Mouse (Mus musculus) lung, postnatal 0 days (tissue): ENCODE measurements around the gene Kcnq1. TPM values are rescaled to one million over a fixed set of nuclear protein-coding genes. Genes with fewer than 3 reads are reported as not detected.
A peak's percentile ranks its signal among the peaks of the same experiment; 100 is the strongest.

ENCODE experiments used
- ATAC-seq: fragments of 200-750 bp; cut with Nextera tagmentation; 2 replicates; pipeline ENCODE4 v1.8.0; 2017; ENCODE audit warnings: moderate library complexity
- DNase-seq: peaks from one replicate; pipeline ENCODE4 v3.0.0-alpha.2; 2016; ENCODE audit warnings: low spot score
- H3K27ac ChIP-seq: fragments of 300-500 bp; sonication (generic); 2 replicates; pipeline ENCODE4 v1.5.1; 2014; ENCODE audit warnings: antibody characterized with exemption, mild to moderate bottlenecking, low read length, mixed read lengths
- H3K27me3 ChIP-seq: fragments of 300-500 bp; sonication (generic); replicated peaks from 2 replicates; pipeline ENCODE4 v1.6.1; 2014; ENCODE audit warnings: low read length, mixed read lengths; ENCODE audit not compliant: insufficient read depth
- H3K36me3 ChIP-seq: fragments of 300-500 bp; sonication (generic); 2 replicates; pipeline ENCODE4 v1.6.1; 2014; ENCODE audit warnings: low read length, mixed read lengths; ENCODE audit not compliant: insufficient read depth
- H3K4me1 ChIP-seq: fragments of 300-500 bp; sonication (generic); 2 replicates; pipeline ENCODE4 v1.6.1; 2014; ENCODE audit warnings: antibody characterized with exemption, low read depth, low read length, mixed read lengths; ENCODE audit not compliant: insufficient read depth
- H3K4me2 ChIP-seq: fragments of 300-500 bp; sonication (generic); replicated peaks from 2 replicates; pipeline ENCODE4 v1.6.1; 2014; ENCODE audit warnings: low read depth, mild to moderate bottlenecking, low read length, moderate library complexity, mixed read lengths
- H3K4me3 ChIP-seq: fragments of 300-500 bp; sonication (generic); 2 replicates; pipeline ENCODE4 v1.5.1; 2014; ENCODE audit warnings: low read depth, low read length
- H3K9ac ChIP-seq: fragments of 300-500 bp; sonication (generic); replicated peaks from 2 replicates; pipeline ENCODE4 v1.6.1; 2014; ENCODE audit warnings: low read depth, mild to moderate bottlenecking
- H3K9me3 ChIP-seq: fragments of 300-500 bp; sonication (generic); 2 replicates; pipeline ENCODE4 v1.6.1; 2016; ENCODE audit warnings: low read length, mixed read lengths
- CTCF ChIP-seq: IDR thresholded peaks from 2 replicates; pipeline ENCODE4 v1.5.1; 2016; ENCODE audit warnings: antibody characterized with exemption, mild to moderate bottlenecking
- EP300 ChIP-seq: IDR thresholded peaks from 2 replicates; pipeline ENCODE4 v1.6.1; 2016; ENCODE audit warnings: antibody characterized with exemption, mild to moderate bottlenecking, control low read depth
- WGBS: fragments of 180-500 bp; shearing (Covaris S2); extraction: QIAGEN DNeasy Blood & Tissue Kit; methylation state at CpG from one replicate; pipeline ENCODE4 v1.1.7; 2014; 5-methylcytosine and 5-hydroxymethylcytosine counted together
- polyA plus RNA-seq: library from polyadenylated mRNA; unstranded; fragments of >200 nt; fragmentation: Nextera tagmentation; extraction: Ambion mirVana; gene quantifications from 2 replicates; pipeline ENCODE4 v1.2.1, GENCODE M21; 2015

Gene Kcnq1
- polyA plus RNA-seq, 1 experiment from 2014 or later, result 11.8 TPM

GRCm38 (mm10) chr7:143349287-143349686, 243.1 kb downstream of the Kcnq1 start:
- Histone ChIP-seq H3K27me3 (no peaks in the 10 kb centered on the region), H3K4me3 (no peak overlapping the region), H3K4me2 (no peak overlapping the region), H3K9me3 (no peaks in the 10 kb centered on the region), H3K27ac (no peak overlapping the region), H3K9ac (no peak overlapping the region), H3K4me1 (no peaks in the 10 kb centered on the region), H3K36me3 (no peaks in the 10 kb centered on the region)
- 60% methylated on average over 7 of the region's 7 CpGs for WGBS
- no peak for DNase-seq
- no peak for TF ChIP-seq EP300
- TF ChIP-seq CTCF, result no peak
- ATAC-seq, result no peak

GRCm38 (mm10) chr7:143349848-143350247, 243.7 kb downstream of the Kcnq1 start:
- Histone ChIP-seq H3K4me1 (no peaks in the 10 kb centered on the region), H3K27ac (no peak overlapping the region), H3K27me3 (no peaks in the 10 kb centered on the region), H3K4me3 (no peak overlapping the region), H3K4me2 (no peak overlapping the region), H3K36me3 (no peaks in the 10 kb centered on the region), H3K9me3 (no peaks in the 10 kb centered on the region), H3K9ac (no peak overlapping the region)
- ATAC-seq (peak; percentile 41; the same call in 1 of the 2 replicates), DNase-seq (no peak)
- 59% methylated on average over 1 of the region's 1 CpGs for WGBS
- TF ChIP-seq EP300 (no peak), CTCF (no peak)

- Histone ChIP-seq H3K4me1 (no peaks in the 10 kb centered on the region), H3K27me3 (no peaks in the 10 kb centered on the region), H3K4me3 (no peak overlapping the region), H3K9ac (no peak overlapping the region), H3K36me3 (no peaks in the 10 kb centered on the region), H3K27ac (no peak overlapping the region), H3K4me2 (no peak overlapping the region), H3K9me3 (no peaks in the 10 kb centered on the region)
- WGBS, result 67% methylated on average over 5 of the region's 5 CpGs
- TF ChIP-seq CTCF (no peak), EP300 (no peak)
- no peak for ATAC-seq
- DNase-seq, result no peak
Observed at GRCm38 (mm10) chr7:143355831-143356230, 249.7 kb downstream of the Kcnq1 start.

- no peak overlapping the region for H3K4me3 ChIP-seq
- 55% methylated on average over 1 of the region's 1 CpGs for whole genome bisulfite sequencing
- no peak overlapping the region for H3K4me2 ChIP-seq
- H3K9me3 ChIP-seq, result no peaks in the 10 kb centered on the region
- H3K36me3 ChIP-seq, result no peaks in the 10 kb centered on the region
- H3K4me1 ChIP-seq, result no peaks in the 10 kb centered on the region
- TF ChIP-seq EP300 (no peak), CTCF (no peak)
- H3K27ac ChIP-seq, result no peak overlapping the region
- peak; percentile 74 for ATAC-seq
- no peak overlapping the region for H3K9ac ChIP-seq
- no peaks in the 10 kb centered on the region for H3K27me3 ChIP-seq
- DNase-seq, result peak; percentile 39
Observed at GRCm38 (mm10) chr7:143357109-143357508, 250.9 kb downstream of the Kcnq1 start.

- ATAC-seq (no peak), DNase-seq (no peak)
- H3K27ac ChIP-seq, result no peak overlapping the region
- H3K36me3 ChIP-seq, result no peaks in the 10 kb centered on the region
- no peak for TF ChIP-seq CTCF
- no peak for TF ChIP-seq EP300
- no peaks in the 10 kb centered on the region for H3K4me1 ChIP-seq
- H3K27me3 ChIP-seq, result no peaks in the 10 kb centered on the region
- H3K4me3 ChIP-seq, result no peak overlapping the region
- no peak overlapping the region for H3K4me2 ChIP-seq
- 58% methylated on average over 4 of the region's 4 CpGs for WGBS
- H3K9me3 ChIP-seq, result no peaks in the 10 kb centered on the region
- no peak overlapping the region for H3K9ac ChIP-seq
Observed at GRCm38 (mm10) chr7:143357831-143358230, 251.7 kb downstream of the Kcnq1 start.

- H3K9ac ChIP-seq, result no peak overlapping the region
- H3K27ac ChIP-seq, result no peak overlapping the region
- 81% methylated on average over 1 of the region's 1 CpGs for WGBS
- H3K4me3 ChIP-seq, result no peak overlapping the region
- ATAC-seq (no peak), DNase-seq (no peak)
- no peak for TF ChIP-seq CTCF
- TF ChIP-seq EP300, result no peak
- no peaks in the 10 kb centered on the region for H3K27me3 ChIP-seq
- H3K4me2 ChIP-seq, result no peak overlapping the region
- H3K4me1 ChIP-seq, result peaks cover 1% of the 10 kb centered on the region; the same call in 1 of the 2 replicates
- H3K9me3 ChIP-seq, result no peaks in the 10 kb centered on the region
- no peaks in the 10 kb centered on the region for H3K36me3 ChIP-seq
Observed at GRCm38 (mm10) chr7:143359762-143360161, 253.6 kb downstream of the Kcnq1 start.

GRCm38 (mm10) chr7:143360776-143361175, 254.6 kb downstream of the Kcnq1 start:
- no peak for DNase-seq
- no peak overlapping the region for H3K27ac ChIP-seq
- TF ChIP-seq CTCF (0 out of 2 replicates have a peak, but pooled peaks have one; percentile 4), EP300 (no peak)

More at GRCm38 (mm10) chr7:143360776-143361175, 254.6 kb downstream of the Kcnq1 start:
- no peak overlapping the region for H3K4me2 ChIP-seq
- H3K36me3 ChIP-seq, result no peaks in the 10 kb centered on the region
- no peak overlapping the region for H3K9ac ChIP-seq
- H3K27me3 ChIP-seq, result no peaks in the 10 kb centered on the region
- WGBS, result 53% methylated on average over 5 of the region's 5 CpGs
- ATAC-seq, result no peak
- H3K9me3 ChIP-seq, result no peaks in the 10 kb centered on the region
- H3K4me1 ChIP-seq, result peaks cover 7% of the 10 kb centered on the region; the same call in 1 of the 2 replicates
- no peak overlapping the region for H3K4me3 ChIP-seq
